Mouse (Mus musculus) embryonic stem cell, embryonic (primary cell): ENCODE data around the gene Pcdh8.

Experiments
- CTCF ChIA-PET, 4 experiments: fragments of 300-600 bp in 2 of 4; fragments of 350-600 bp in 2 of 4; sonication (Branson Sonifier 250); formaldehyde crosslinking; loops; one replicate each; lab custom pipeline; 2022; ENCODE audit warnings: inconsistent platforms in 2 of 4; lab: Charles Lee
- POLR2A ChIA-PET, 4 experiments: fragments of 300-600 bp in 2 of 4; fragments of 350-600 bp in 2 of 4; sonication (Branson Sonifier 250); formaldehyde crosslinking; loops; one replicate each; lab custom pipeline; 2022; ENCODE audit warnings: antibody characterized with exemption in 4 of 4, inconsistent platforms in 1 of 4; lab: Charles Lee

Gene Pcdh8

DNA sequence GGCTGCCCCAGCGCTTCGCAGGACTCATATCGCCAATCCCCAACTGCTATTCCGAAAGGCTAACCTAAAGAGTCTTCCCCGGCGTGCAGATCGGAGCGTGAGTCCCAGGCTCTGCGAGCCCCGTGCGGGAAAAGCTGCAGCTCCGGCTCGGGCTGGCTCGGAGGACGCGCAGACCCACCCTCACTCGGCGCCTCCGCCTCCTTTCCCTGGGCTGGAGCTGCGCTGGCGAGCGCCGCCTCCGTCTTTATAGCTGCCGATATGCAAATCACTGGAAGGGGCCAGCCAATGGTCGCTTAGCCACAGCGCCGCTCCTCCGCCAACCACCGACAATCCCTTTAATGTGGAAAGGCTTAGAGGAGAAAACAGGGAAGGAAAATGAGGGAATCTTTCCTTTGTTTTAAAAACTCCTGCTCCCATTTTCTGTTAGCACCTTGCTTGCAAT, at the start of gene Pcdh8:
Gene Pcdh8, minus strand, starts transcription at position 219 of the 442 bp plus-strand sequence.
- CTCF ChIA-PET: interaction anchor here (0.7 to 3.9 kb wide), 9 partner anchors 12 to 445 kb away, joined by 3 to 26 read pairs (median 5); no protein-coding TSS in a partner anchor

DNA sequence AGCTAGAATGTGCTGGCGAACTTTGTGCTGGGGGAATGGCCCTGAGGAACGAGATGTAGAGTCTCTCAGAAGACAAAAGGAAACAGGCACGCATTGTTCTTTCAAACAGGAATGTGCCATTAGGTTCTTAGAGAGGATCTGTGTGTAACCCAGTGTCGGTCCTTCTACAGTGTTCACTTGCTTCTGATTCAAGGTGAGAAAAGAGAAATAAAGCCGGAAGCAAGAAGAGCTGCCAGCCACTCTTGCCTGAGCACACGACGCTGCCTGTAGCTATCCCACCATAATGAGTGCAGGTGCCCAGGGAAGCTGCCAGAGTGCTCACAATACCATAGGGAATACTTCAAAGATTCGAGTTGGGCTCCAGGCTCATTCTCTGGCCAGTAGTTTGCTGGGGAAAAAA, 43.6 kb upstream of the Pcdh8 start:
- ChIA-PET POLR2A (interaction anchor here in 1 of 4 experiments (1.5 kb wide), 1 partner anchor 14 kb away, joined by 4 read pairs; no protein-coding TSS in a partner anchor), CTCF (interaction anchor here in 2 of 4 experiments (0.6 to 0.7 kb wide), 2 partner anchors 98 to 1576 kb away, joined by 3 to 11 read pairs; no protein-coding TSS in a partner anchor)

More for the DNA sequence above, at the start of gene Pcdh8:
- POLR2A ChIA-PET: interaction anchor here (0.5 to 2.4 kb wide), 16 partner anchors 9 to 445 kb away, joined by 3 to 13 read pairs (median 4); partner anchors contain the start of genes Kbtbd7 (in 1 of the 4), Mtrf1 (in 1 of the 4) and Sugt1 (in 1 of the 4)

DNA sequence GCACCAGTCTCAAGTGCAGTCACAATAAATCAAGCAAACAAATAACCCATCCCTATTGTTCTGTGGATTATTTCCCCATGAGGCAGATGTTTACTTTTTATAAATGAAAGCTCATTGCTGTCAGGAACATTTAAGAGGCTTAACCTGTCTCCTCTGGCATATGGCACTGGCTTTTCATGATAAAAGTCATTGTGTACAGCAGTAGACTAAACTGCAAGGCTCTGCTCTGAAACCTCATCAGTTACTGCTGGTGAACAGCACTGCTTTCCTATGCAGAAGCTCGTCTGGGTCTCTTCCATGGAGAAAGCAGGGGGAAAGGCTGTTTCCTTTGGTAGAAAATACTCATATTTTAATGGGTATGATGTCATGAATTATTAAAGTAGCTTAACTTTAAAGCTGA, 43.0 kb upstream of the Pcdh8 start:
- ChIA-PET CTCF (interaction anchor here in 1 of 4 experiments (1.0 kb wide), 1 partner anchor 98 kb away, joined by 3 read pairs; no protein-coding TSS in a partner anchor), POLR2A (interaction anchor here in 2 of 4 experiments (0.7 to 1.5 kb wide), 2 partner anchors 14 to 82 kb away, joined by 3 to 4 read pairs; no protein-coding TSS in a partner anchor)

DNA sequence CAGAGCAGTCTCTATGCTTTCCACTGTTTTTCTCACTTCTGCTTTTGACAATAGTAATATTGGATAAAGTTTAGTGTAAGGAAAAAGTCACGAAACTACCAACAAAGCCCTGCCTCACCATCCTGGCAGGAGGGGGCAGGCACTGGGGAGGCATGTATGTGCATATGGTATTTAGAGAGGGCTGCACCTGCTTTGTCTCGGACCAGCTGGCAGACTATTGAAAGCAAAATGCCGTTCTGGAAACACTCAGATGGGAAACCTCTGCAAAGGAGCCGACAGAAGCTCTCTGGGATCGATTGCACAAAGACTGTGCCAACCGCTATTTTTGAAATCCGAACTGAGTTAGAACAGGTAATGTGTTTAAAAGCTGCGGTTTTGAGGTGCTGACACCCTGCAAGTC, 22.1 kb upstream of the Pcdh8 start:
- POLR2A ChIA-PET: no interaction called here
- CTCF ChIA-PET: interaction anchor here in 1 of 4 experiments (1.2 kb wide), 1 partner anchor 423 kb away, joined by 4 read pairs; no protein-coding TSS in a partner anchor

- CTCF ChIA-PET: no interaction called here
- POLR2A ChIA-PET: no interaction called here
Measured at GRCm38 (mm10) chr14:79789535-79789934, 18.4 kb upstream of the Pcdh8 start.

- POLR2A ChIA-PET: no interaction called here
- CTCF ChIA-PET: no interaction called here
Measured at GRCm38 (mm10) chr14:79788656-79789204, 17.6 kb upstream of the Pcdh8 start.

GRCm38 (mm10) chr14:79787918-79788317, 16.8 kb upstream of the Pcdh8 start:
- POLR2A ChIA-PET: no interaction called here
- CTCF ChIA-PET: no interaction called here

DNA sequence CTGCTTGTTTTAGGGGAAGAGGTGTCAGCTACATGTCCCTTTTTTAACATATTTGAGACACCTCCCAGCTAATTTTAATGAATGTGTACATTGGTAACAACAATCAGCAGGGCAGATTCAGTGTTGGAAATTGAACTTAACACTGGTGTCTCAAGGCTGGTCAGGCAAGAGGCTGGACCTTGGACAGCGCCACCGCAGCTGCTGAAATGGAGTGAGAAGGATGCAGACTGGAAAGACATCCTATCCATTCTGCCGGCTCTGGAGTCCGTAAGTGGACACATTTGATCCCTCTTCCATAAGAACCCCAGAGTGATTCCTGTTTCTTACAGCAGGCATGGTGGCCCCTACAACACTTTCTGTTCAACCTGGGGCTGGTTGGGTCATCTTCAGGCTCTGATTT, 14.3 kb upstream of the Pcdh8 start:
- CTCF ChIA-PET: interaction anchor here in 2 of 4 experiments (0.6 to 1.4 kb wide), 3 partner anchors 16 to 431 kb away, joined by 3 to 7 read pairs (median 3); no protein-coding TSS in a partner anchor
- POLR2A ChIA-PET: interaction anchor here in 1 of 4 experiments (0.6 kb wide), 1 partner anchor 95 kb away, joined by 3 read pairs; no protein-coding TSS in a partner anchor

GRCm38 (mm10) chr14:79780889-79781288, 9.8 kb upstream of the Pcdh8 start:
- ChIA-PET CTCF (interaction anchor here in 1 of 4 experiments (0.6 kb wide), 1 partner anchor 659 kb away, joined by 3 read pairs; no protein-coding TSS in a partner anchor), POLR2A (no interaction called here)

GRCm38 (mm10) chr14:79780332-79780731, 9.2 kb upstream of the Pcdh8 start:
- POLR2A ChIA-PET: no interaction called here
- CTCF ChIA-PET: no interaction called here

GRCm38 (mm10) chr14:79779841-79780240, 8.7 kb upstream of the Pcdh8 start:
- POLR2A ChIA-PET: no interaction called here
- CTCF ChIA-PET: no interaction called here

DNA sequence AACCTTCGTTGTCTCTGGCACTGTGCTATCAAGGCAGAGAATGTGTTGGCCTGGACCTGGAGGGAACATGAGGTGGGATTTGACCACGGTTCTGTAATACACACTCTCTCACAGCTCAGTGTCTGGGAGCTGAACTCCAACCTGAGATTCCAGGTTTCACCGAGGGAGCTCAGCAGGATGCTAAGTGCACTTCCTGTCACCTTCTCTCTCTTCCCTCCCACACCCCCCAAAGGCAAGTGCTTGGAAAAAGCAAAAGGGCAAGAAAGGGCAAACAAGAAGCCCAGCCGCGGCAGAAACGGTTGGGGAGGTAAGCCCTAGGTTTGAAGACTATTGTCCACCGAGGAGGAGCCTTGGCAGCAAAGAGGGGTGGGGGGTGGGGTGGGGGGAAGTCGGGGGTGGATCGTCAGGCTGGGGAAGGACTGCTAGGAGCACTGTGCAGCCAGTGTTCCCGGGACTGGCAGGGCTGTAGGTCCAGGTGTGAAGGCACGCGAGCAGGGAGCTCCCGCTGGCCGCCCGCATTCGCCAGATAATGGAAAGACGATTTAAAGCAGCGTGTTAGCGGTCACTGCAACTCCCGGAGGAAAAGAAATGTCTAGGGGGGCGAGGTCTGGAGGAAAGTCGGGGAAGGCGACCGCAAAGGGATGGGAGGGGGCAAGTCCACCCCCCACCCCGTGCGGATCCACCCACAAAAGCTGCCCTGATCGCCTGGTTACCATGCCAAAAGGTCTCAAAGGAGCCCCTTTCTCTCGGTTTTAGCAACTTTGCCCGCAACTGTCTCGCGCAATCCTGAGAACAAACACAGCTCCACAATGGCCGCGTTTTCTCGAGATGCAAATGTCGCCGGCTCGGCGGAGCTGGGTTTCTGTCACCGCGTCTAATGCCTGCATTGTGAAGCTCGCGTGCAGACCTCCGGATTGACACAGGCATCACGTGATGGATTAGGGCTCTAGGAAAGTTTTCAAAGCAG, 2.6 kb upstream of the Pcdh8 start:
- ChIA-PET CTCF (interaction anchor here in 3 of 4 experiments (0.8 to 1.3 kb wide), 3 partner anchors 9 to 442 kb away, joined by 4 to 8 read pairs (median 4); no protein-coding TSS in a partner anchor), POLR2A (interaction anchor here (0.6 to 0.9 kb wide), 6 partner anchors 68 to 455 kb away, joined by 3 to 4 read pairs (median 3); no protein-coding TSS in a partner anchor)

DNA sequence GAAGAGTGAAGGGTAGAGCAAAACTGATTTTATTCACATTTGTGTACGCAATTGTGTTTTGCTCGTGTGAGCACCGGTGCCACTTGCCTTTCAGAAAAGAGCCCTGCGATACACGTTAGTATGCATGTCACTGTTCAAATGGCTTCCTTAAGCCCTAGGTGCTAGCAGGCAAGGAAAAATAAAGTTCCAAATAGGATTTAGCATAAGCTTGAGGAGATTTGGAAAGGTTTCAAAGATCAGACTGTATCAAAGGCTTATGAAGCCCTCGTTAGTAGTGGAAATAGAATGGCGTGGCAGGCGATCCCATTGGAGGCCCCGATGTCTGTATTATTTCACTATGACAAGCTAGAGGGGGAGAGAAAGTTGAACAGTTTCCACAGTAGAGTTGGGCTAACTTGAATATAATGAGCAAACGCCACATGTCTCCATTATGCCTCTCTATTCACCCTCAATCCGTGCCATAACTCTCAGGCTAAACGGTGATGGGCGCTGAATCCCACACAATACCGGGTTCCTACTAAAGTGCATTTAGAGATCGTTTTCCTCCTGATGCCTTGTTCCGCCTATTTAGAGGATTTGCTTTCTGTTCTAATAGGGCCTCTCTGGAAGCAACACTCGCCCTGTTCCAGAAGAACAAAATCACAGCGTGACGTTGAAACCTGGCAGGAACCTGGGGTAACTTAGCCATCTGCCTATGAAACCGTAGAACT, 845 bp upstream of the Pcdh8 start:
- CTCF ChIA-PET: interaction anchor here in 3 of 4 experiments (0.6 to 3.9 kb wide), 7 partner anchors 21 to 445 kb away, joined by 3 to 26 read pairs (median 5); no protein-coding TSS in a partner anchor
- POLR2A ChIA-PET: interaction anchor here in 3 of 4 experiments (0.5 to 2.4 kb wide), 13 partner anchors 10 to 445 kb away, joined by 3 to 13 read pairs (median 4); partner anchors contain the start of genes Kbtbd7 (in 1 of the 3), Mtrf1 (in 1 of the 3) and Sugt1 (in 1 of the 3)

DNA sequence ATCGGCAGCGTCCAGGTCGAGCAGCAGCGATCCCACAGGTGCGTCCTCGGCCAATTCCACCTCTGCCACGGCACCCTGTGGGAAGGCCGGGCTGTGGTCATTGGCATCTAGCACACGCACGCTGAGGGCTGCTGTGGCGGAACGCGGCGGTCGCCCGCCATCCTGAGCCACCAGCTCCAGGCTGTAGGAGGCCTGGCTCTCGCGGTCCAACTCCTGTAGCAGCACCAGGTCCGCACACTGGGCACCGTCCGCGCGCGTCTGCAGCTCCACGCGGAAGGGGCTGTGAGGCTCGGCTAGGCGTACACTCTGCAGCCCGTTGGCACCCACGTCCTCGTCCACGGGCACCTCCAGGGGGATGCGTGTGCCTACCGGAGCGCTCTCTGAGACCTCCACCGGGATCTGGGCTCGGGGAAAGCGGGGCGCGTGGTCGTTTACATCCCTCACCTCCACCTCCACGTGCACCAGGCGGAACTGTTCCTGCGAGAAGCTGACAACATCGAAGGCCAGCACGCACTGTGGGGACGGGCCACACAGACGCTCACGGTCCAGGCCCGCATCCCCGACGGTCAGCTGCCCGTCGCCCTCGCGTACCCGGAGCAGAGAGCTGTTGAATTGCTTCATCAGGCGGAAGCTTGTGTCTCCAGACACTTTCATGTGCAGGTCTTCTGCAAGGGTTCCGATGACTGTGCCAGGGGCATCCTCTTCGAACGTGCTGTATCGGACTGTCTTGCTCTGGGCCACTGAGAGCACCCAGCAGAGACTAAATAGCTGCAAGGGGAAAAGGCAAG, 612 bp downstream of the Pcdh8 start:
- POLR2A ChIA-PET: interaction anchor here (0.5 to 2.4 kb wide), 17 partner anchors 8 to 446 kb away, joined by 3 to 13 read pairs (median 4); partner anchors contain the start of genes Kbtbd7 (in 1 of the 4), Mtrf1 (in 1 of the 4) and Sugt1 (in 1 of the 4)
- CTCF ChIA-PET: interaction anchor here (0.6 to 3.9 kb wide), 8 partner anchors 12 to 446 kb away, joined by 3 to 26 read pairs (median 4); no protein-coding TSS in a partner anchor

DNA sequence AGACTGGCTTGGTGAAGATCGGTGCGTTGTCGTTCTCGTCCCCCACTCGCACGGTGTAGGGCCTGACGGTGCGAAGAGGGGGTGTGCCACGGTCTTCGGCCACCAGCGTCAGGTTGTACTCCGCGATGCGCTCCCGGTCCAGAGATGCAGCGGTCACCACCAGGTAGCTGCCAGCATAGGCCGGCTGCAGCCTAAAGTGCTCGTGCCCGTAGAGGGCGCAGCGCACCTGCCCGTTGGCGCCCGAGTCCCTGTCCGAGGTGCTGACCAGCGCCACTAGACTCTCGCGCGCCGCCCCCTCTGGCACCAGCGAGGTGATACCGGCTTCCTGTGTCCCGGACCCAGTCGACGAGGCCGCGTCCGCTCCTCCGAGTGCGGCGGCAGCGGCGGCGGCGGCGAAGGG, 1.5 kb downstream of the Pcdh8 start:
- CTCF ChIA-PET: interaction anchor here in 3 of 4 experiments (0.5 to 3.9 kb wide), 8 partner anchors 12 to 447 kb away, joined by 3 to 26 read pairs (median 4); no protein-coding TSS in a partner anchor
- POLR2A ChIA-PET: interaction anchor here in 2 of 4 experiments (0.9 to 2.4 kb wide), 2 partner anchors 20 to 447 kb away, joined by 3 to 13 read pairs; no protein-coding TSS in a partner anchor

DNA sequence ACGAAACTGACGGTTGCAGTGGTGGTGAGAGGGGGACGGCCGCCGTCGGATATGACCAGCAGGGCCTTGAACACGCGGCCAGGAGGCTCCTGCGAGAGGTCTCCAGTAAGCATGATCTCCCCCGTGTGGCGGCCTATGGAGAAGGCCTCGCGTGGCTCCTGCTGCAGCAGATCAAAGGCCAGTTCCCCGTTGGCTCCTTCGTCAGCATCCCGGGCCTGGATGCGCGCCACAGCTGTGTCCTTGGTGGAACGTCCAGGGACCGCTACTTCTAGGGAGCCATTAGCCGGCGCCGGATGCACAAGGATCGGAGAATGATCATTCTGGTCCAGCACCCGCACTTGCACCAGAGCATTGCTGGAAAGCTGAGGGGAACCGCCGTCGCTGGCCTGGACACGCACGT, 2.1 kb downstream of the Pcdh8 start:
- CTCF ChIA-PET: interaction anchor here in 3 of 4 experiments (0.5 to 3.9 kb wide), 9 partner anchors 13 to 447 kb away, joined by 3 to 26 read pairs (median 4); no protein-coding TSS in a partner anchor
- POLR2A ChIA-PET: interaction anchor here in 1 of 4 experiments (0.7 kb wide), 1 partner anchor 29 kb away, joined by 3 read pairs; no protein-coding TSS in a partner anchor
